In genomic region chr14:89597812-89598211, GRCm38 (mm10) we compare ENCODE assay signal across 18 mouse cellular contexts.
"Had no signal": no experiment of that assay in that cellular context is flagged by ENCODE, and none has a peak within 500 bp of the region (broad histone marks: within the 10 kb centered on the region; RNA-seq: fewer than 3 reads in every experiment).

No protein-coding gene starts in this region.

- H3K4me1 ChIP-seq: midbrain, embryonic 12.5 days; neural tube, embryonic 13.5 days; neural tube, embryonic 15.5 days had no signal

- DNase-seq: lung, adult 18-20 months; lung, embryonic 14.5 days; lung, postnatal 10 days; lung, postnatal 4 days; midbrain, embryonic 14.5 days; retina, postnatal 1 day; right cerebral cortex, adult 18-20 months; right cerebral cortex, postnatal 25 days; right cerebral cortex, postnatal 4 days; spleen, adult 18-20 months; thymus, adult 18-20 months; thymus, postnatal 14 days; thymus, postnatal 36 days had no signal

- H3K9me3 ChIP-seq: midbrain, embryonic 12.5 days; neural tube, embryonic 13.5 days; neural tube, embryonic 15.5 days had no signal

- H3K27ac ChIP-seq: midbrain, embryonic 12.5 days; neural tube, embryonic 13.5 days; neural tube, embryonic 15.5 days had no signal

- ATAC-seq: midbrain, embryonic 16.5 days had no signal

- H3K9ac ChIP-seq: lung, embryonic 14.5 days; midbrain, embryonic 12.5 days; neural tube, embryonic 13.5 days; neural tube, embryonic 15.5 days had no signal

- H3K4me2 ChIP-seq: lung, embryonic 14.5 days; midbrain, embryonic 12.5 days; neural tube, embryonic 13.5 days; neural tube, embryonic 15.5 days had no signal

- H3K27me3 ChIP-seq: midbrain, embryonic 12.5 days; neural tube, embryonic 13.5 days; neural tube, embryonic 15.5 days had no signal

- H3K4me3 ChIP-seq: midbrain, embryonic 12.5 days; myocyte; neural tube, embryonic 13.5 days; neural tube, embryonic 15.5 days had no signal

- H3K36me3 ChIP-seq: midbrain, embryonic 12.5 days; neural tube, embryonic 13.5 days; neural tube, embryonic 15.5 days had no signal
